Mouse (Mus musculus): Measurements from ENCODE around the gene Hist2h2be.
A peak's percentile ranks its signal among the peaks of the same experiment; 100 is the strongest.
"Not testable (repeated sequence)": the region's sequence is repeated elsewhere in the genome, so short reads cannot be mapped to it uniquely, and the experiment has no call there.

Hist2h2be gene

DNA sequence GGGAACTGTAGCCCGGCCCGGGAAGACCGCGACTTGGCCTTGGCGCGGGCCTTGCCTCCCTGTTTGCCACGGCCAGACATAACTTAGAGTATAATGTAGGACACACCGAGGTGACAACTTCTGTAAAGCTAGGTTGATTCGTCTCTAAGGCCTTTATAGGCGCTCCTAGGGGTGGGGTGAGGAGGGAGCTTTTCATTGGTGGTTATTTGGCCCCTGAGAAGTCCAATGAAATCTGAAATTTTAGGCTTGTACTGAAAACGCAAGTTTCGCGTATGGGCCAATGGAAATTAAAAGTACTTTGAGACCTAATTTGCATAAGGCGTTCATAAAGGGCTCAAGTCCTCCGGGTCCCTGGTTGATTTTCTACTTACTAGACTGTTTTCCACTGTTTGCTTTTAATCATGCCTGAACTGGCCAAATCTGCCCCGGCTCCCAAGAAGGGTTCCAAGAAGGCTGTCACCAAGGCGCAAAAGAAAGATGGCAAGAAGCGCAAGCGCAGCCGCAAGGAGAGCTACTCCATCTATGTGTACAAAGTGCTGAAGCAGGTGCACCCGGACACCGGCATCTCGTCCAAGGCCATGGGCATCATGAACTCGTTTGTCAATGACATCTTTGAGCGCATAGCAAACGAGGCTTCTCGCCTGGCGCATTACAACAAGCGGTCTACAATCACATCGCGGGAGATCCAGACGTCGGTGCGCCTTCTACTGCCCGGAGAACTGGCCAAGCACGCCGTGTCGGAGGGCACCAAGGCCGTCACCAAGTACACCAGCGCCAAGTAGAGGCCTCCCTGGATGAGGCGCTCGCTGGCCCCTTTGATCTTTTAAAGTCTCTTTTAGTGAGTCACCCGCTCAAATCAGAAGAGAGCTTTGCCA is at the start of gene Hist2h2be, which contains the start of gene Hist2h2ac:
Gene Hist2h2be, plus strand, starts transcription at position 355 of the 875 bp plus-strand sequence.
Gene Hist2h2ac, minus strand, starts transcription at position 116 of the 875 bp plus-strand sequence.
- peak; percentile 88 for DNase-seq (ENCODE audit: low spot score)

DNA sequence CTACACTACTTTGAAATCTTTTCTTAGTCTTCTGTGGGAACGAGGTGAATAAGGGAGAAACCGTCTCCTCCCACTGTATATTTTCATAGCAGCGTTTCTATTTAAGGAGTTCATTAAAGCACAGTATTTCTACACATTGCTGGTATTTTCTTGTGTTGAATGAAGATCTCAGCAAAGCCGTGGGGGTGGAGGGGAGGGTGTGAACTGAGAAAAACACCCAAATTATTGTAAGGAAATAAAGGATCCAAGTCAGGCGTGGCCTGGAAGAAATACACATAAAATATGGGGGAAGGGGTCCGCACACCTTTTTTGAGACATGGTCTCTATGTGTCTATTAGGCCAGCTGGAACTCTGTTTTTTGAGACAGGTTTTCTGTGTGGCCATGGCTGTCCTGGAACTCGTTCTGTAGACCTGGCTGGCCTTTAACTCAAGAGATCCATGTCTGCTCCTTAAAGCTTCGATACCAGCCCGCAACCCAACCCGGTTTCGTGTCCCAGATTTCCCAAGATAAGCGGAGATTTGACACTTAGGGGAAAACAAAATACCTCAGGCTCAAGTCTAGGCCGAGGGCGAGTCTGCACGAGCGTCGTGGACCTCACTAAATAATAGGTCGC is 49.2 kb upstream of the Hist2h2be start:
- DNase-seq (ENCODE audit: low spot score) = no peak

DNA sequence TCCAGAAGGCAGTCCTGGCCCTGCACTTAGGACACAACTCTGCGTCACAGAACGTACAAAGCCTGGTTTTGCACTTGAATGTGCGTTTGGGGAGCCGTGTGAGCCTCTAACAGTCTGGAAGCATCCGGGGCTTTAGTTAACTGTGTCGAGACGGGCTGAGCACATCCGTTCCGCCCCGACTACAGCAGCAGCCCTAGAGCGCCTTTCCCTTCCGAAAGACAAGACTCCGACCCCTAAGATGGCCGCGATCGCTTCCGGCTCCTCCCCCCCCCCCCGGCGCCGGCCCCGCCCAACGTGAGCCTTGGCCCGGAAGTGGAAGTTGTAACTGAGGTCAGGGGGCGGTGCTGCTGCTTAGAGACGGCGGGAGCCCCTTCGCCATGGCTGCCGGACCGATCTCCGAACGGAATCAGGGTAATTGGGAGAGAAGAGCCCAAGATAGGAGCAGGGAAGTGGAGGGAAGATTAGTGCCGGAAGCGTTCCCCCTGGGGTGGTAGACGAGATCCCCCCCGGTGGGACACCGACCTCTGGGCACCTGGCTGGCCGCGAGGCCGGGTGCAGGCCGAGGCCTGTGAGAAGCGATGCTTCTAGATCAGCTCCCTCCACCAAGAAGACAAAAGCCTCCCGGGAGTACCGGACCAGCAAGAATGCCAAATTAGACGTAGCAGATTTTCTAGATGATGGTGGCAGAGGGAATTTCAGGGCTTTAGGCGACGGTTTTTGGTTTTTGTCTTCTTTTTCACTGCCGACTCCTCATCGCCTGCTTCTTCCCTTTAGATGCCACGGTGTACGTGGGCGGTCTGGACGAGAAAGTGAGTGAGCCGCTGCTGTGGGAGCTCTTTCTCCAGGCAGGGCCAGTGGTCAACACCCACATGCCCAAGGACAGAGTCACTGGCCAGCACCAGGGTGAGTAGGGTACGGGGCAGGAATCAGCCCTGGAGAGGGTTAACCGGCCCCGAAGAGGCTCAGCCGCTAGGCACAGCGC is 48.4 kb upstream of the Hist2h2be start, which contains the start of gene Sf3b4:
Gene Sf3b4, plus strand, starts transcription at position 136 of the 982 bp plus-strand sequence.
- peak; percentile 70 for DNase-seq (ENCODE audit: low spot score)

DNA sequence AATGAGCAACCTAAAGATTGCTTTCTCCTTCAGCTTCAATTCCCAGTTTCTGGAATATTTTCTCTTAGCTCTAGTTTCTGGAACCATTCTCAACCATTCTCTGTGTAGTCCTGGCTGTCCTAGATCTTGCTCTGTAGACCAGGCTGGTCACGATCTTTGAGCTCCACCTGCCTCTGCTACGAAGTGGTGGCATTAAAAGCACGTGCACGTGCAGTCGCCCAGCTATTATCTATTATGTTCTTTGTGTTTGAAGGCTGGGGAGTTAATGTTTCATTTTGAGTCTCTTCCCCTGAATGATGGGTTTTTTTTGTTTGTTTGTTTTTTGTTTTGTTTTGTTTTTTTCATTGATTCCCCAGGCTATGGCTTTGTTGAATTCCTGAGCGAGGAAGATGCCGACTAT is 47.7 kb upstream of the Hist2h2be start:
- no peak for DNase-seq (ENCODE audit: low spot score)

DNA sequence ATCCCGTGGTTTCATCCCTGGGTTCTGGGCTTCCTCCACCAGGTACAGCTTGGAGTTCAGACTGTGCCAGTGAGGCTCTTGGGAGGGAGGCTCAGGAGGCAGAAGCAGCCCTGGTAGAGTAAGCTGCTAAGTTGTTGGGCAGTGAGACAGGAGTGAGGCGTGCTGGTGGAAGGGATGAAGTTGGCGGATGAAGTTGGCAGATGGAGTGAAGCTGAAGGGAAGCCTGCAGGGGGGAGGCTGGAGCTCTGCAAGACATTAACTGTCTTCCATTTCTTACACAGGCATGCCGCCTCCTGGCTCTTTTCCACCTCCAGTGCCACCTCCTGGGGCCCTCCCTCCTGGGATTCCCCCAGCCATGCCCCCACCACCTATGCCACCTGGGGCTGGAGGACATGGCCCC is 46.9 kb upstream of the Hist2h2be start:
- DNase-seq (ENCODE audit: low spot score) = not testable (repeated sequence)

DNA sequence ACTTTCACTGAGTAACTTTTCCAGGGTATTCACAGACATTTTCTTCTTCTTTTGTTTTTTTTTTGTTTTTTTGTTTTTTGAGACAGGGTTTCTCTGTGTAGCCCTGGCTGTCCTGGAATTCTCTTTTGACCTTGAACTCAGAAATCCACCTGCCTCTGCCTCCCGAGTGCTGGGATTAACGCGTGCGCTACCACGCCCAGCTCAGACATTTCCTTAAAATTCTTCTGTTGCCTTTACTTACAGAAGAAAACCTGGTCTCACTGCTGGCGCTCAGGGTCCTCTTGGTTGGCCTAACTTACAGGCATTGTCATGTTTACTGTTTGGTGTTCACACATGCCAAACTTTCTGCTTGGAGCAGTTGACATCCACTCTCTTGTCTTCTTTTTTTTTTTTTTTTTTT is 45.7 kb upstream of the Hist2h2be start:
- no peak for DNase-seq (ENCODE audit: low spot score)

DNA sequence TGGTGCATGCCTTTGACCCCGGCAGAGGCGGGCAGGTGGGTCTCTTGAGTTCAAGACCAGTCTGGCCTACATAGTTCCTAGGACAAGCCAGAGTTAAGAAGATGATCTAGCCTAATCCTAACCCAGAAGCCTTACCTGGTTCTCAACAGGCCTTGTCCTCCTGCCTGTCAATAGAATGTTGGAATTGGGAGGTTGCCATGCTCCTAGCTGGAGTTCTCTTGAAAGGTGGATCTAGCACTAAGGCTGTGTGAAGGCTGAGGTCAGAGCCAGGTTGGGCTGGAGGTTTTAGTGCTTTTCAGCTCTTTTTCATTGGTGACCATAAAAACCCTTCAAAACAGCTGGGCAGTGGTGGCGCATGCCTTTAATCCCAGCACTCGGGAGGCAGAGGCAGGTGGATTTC is 42.5 kb upstream of the Hist2h2be start:
- no peak for DNase-seq (ENCODE audit: low spot score)

DNA sequence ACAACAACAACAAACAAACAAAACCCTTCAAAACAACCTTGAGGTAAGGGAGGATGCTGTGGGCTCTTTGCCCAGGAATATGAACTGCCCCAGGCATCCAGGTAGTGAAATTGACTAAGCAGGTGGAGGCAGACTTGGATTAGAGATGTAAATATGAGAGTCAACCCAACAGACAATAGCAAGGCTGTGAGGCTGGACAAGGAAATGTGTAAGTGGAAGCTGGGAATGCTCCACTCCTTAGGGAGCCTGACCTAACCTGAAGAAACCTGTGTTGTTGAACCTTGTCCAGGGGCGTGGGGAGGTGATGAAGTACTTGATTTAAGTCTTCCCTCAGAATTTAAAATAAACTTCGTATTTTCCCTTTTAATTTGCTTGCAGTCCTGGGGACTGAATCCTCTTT is 42.0 kb upstream of the Hist2h2be start:
- no peak for DNase-seq (ENCODE audit: low spot score)

DNA sequence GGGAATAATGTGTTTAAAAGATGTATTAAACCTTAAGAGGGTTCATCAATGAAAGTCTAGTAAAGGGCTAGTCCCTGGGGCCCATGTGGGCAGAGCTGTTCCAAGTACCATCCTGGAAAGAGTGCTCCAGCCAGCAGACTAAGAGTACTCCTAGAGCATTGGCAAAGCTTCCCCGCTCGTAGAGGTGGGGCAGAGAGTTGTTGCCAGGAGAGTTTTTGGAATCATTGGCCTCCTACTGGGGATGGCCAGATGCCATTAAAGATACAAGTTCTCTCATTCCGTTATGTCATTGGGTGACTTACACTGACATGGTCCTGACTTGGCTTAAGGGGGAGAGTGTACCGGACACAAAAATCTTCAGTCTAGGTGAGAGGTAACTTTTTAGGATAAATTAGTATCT is 41.4 kb upstream of the Hist2h2be start:
- no peak for DNase-seq (ENCODE audit: low spot score)

DNA sequence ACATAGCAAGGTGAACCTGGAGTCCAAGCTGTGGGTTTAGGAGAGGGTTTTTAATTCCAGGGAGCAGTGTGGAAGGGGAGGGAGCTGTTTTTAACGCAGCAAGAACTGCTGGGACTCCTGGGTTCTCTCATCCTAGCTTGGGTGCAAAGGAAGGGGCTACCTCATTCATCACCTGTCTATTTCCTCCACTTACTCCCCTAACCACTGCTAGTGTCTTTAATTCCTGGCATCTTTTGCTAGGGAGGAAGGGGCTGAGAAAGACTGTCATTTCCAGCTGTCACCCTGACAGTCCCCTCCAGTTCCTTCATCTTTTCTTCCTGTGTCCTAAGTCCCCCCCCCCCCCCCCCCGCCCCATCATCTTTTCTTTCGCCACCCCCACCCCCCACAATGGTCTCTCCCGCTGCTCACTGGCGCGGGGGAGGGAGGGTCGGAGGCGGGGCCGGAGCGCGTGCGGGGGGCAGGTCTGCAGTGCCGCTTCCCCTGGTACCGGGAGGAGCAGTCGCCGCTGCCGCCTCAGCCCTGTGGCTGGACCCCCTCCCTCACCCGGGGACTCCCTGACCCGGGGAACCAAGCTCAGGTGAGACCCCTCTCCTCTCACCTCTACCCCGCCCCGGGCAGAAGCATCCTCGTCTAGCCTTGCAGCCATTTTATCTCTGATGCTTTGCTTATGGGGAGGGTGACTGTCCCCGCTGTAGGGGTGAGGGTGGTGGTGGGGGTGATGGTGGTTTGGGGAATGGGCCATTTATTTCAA is 40.0 kb upstream of the Hist2h2be start, which contains the start of gene Sv2a:
Gene Sv2a, plus strand, starts transcription at position 425 of the 751 bp plus-strand sequence.
- peak; percentile 60 for DNase-seq (ENCODE audit: low spot score)

DNA sequence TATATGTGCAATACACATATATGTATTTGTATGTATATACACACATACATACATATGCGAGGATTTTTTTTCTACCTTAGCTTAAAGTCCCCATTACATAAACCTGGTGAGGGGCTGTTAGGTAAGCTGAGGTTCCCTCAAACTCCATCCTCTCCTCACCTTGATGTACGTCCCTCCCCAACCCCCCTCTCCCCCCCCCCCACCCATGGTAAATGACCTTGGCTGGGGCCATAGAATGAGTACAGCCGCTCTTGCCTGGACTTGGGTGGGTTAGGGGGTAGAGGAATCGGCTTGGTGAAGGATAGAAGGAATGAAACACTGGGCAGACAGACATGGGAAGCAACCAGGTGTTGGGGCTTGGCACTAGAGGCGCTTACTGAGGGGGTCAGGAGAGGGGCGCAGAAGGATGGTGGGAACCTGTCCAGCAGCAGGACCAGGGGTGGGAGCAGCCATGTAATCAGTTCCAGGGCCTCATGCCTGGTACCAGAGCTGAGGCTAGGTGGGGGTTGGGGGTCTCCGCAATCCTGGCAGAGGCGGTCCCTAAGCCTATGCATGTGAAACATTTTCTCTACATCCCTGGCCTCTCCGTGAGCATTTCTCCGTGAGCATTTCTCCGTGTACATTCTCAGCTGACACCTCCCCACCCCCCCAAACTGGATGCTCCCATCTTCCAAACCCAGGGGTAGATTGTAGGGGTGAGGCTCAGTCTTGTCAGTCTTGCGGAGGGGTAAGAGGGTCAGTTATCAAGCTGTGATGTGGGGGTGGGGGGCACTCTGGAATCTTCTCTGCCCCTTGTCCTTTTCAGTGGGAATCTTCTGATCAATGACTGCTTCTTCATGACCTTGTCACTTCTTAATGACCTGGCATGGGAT is 39.2 kb upstream of the Hist2h2be start:
- no peak for DNase-seq (ENCODE audit: low spot score)

DNA sequence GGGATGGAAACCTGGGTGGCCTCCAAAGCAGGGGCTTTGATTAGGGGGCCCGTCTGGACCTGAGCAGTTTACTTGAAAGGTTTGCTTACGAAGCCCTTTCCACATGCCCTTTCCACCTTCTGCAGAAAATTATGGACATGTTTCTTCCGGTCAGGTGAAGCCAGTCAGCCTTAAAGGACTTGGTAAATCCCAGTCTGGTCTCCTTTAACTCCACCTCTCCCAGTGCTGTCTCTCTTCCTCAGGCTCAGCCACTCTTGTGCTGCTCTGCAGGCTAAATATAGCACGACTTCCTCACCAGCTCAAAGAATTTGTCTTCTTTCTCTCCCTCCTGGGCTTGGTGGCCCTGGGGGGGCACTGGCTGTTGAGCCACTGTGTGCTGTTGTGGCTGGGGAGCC is 38.5 kb upstream of the Hist2h2be start:
- DNase-seq (ENCODE audit: low spot score) = no peak

DNA sequence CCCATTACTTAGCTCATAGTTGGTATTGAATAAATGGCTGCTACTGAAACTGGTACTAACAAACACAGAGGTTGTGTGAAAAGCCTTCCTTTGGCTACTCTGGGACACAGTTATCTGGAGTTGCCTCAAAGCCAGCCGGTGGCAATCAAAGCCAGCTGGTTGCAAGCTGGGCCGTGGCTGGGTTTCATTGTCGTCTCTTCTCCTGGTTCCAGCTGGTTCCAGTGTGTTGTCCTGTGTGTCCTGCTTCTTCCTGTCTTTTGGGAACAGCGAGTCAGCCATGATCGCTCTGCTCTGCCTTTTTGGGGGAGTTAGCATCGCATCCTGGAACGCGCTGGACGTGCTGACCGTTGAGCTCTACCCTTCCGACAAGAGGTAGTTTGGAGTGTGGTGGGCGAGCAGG is 27.9 kb upstream of the Hist2h2be start:
- DNase-seq (ENCODE audit: low spot score) = no peak

DNA sequence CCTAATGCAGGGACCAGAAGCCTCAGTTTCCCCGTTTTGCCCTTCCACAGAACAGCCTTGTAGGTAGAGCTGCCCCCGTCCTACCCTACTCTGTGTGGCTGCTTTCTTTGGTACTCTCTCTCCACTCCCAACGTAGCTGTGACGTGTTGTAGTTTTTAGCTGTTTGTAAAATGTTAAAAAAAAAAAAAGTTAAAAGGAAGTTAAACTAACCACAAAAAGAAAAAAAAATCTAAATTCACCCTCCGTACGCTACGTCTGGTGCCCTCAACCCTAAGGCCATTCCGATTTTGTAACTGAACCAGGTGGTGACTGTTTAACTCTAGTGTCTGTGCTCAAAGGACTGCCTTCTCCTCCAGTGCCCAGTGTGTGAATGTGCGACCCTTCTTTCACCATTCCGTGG is 26.0 kb upstream of the Hist2h2be start:
- DNase-seq (ENCODE audit: low spot score) = no peak

DNA sequence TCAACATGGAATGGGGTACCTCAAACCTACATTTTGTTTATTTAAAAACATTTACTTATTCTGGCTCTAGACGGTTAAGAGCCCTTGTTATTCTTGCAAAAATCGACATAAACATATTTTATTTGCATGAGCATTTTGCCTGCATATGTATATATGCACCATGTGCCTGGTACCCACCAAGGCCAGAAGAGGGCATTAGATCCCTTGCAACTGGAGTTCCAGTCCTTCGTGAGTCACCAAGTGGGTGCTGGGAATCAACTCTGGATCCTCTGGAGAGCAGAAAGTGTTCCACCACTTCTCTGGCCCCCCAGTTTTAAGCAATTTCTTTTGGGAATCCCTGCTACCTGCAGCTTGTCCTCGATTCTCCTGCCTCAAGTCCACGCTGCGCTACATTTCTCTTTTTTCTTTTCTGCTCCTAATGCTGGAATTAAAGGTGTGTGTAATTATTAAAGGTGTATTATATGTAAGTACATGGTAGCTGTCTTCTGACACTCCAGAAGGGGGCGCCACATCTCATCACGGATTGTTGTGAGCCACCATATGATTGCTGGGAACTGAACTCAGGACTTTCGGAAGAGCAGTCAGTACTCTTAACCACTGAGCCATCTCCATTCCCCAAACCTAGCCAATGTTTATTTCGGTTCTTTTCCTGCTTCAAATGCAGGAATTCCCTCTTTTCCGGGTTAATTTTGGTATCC is 25.2 kb upstream of the Hist2h2be start:
- DNase-seq (ENCODE audit: low spot score) = no peak

DNA sequence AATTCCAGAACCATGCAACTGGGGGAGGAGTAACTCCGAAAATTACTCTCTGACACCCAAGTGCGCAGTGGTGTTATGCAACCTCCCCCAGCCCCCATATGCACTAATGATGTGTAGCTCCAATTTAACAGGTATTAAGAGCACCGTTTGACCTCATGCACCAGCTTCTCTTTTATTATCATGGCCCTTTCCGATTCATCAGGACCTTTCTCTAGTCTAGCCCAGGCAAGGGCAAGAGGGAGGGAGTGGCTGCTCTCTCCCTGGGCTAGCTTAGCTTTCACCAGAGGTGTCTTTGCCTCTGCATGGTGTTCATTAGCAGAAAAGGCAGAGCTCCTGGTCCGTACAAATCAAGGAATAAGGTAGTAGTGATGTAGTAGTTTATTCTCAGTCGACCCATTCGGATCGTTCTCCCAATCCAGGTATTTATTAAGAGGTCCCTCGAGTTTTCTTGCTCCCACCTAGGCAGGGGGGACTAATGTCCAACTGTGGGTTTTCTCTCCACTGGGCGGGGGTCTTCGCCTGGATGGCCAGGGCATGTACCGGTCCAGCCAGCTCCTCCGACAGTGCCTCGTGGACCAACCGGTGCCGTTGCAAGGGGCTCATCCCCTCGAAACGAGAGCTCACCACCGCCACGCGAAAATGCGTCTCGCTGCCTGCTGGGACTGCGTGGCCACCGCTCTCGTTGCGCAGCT is 24.3 kb upstream of the Hist2h2be start:
- no peak for DNase-seq (ENCODE audit: low spot score)

DNA sequence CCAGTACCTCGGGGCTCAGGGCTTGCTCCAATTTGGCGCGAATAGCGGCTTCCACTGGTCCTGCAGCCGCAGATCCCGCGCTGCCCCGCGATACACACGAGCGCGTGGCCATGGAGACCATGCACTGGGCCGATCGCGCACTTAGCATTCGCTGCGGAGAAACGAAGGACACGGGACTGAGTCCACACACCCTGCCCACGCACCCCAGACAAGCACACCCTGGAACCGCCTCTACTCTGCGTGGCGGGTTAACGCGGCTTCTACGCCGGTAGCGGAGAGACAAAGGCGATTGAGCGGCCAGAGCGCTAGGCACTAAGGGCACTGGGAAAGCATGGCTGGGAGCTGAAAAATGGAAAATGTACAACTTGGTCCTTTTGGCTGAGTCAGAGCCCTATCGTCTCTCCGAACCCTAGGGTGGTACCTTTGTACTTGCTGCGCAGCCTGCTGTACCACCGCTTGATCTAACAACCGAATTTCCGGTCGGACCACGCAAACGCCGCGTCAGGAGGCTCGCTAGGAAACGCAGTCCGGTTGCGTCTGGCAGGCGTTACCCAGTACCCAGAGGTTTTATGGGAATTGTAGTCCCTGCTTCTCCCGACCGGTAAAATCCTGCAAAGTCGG is 23.7 kb upstream of the Hist2h2be start:
- peak; percentile 86 for DNase-seq (ENCODE audit: low spot score)

DNA sequence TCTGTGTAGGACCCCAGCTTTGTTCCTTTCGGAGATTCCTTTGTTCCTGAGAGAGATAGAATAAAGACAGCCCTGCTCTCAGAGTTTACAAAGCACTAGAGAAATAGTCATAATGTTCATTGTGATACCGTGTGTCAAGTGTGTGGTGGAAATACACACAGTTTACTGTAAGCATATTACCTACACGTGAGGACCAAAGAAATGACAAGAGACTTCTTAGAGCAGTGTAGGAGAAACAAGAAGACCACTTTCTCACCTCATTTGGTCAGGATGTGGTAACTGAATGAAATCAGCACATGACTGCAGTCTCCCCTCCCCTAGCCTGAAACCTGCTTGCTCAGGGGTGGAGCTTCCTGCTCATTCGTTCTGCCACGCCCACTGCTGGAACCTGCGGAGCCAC is 22.7 kb upstream of the Hist2h2be start:
- DNase-seq (ENCODE audit: low spot score) = no peak

All from left cerebral cortex, adult 11 months (tissue).